Mouse (Mus musculus) erythroblast, embryonic 14.5 days (primary cell): ENCODE results near the gene Ctc1. TPM values are rescaled to one million over a fixed set of nuclear protein-coding genes. Genes with fewer than 3 reads are reported as not detected.
"Not testable (repeated sequence)": the region's sequence is repeated elsewhere in the genome, so short reads cannot be mapped to it uniquely, and the experiment has no call there.

ENCODE experiments used
- H3K27me3 ChIP-seq: 2 replicates; pipeline ENCODE4 v1.6.1; 2012; ENCODE audit warnings: inconsistent platforms; ENCODE audit not compliant: control insufficient read depth
- H3K36me3 ChIP-seq: 2 replicates; pipeline ENCODE4 v1.6.1; 2012; ENCODE audit warnings: mild to moderate bottlenecking, inconsistent platforms; ENCODE audit not compliant: control insufficient read depth
- H3K4me1 ChIP-seq: 2 replicates; pipeline ENCODE4 v1.6.1; 2012; ENCODE audit warnings: inconsistent platforms; ENCODE audit not compliant: control insufficient read depth
- H3K4me3 ChIP-seq: replicated peaks from 2 replicates; pipeline ENCODE3; 2012; ENCODE audit warnings: moderate library complexity, mild to moderate bottlenecking, inconsistent platforms
- H3K9me3 ChIP-seq: 2 replicates; pipeline ENCODE4 v1.6.1; 2012; ENCODE audit warnings: low read length, inconsistent platforms, mixed read lengths; ENCODE audit not compliant: control insufficient read depth
- GATA1 ChIP-seq: IDR thresholded peaks from 2 replicates; pipeline ENCODE4 v1.6.1; 2012; ENCODE audit warnings: low read length, inconsistent platforms, mixed read lengths
- TAL1 ChIP-seq: IDR thresholded peaks from 3 replicates; pipeline ENCODE4 v1.6.1; 2012; ENCODE audit warnings: low read length, inconsistent platforms, mixed read lengths
- polyA plus RNA-seq: library from polyadenylated mRNA; stranded (reverse); fragments of >175 nt; gene quantifications from 2 replicates; pipeline ENCODE4 v1.2.3, GENCODE M21; 2012

The Ctc1 gene
- polyA plus RNA-seq, 1 experiment, result 13.5 TPM

- H3K4me3 ChIP-seq, result no peak overlapping the region
- no peak for TF ChIP-seq GATA1
- H3K27me3 ChIP-seq, result no peaks in the 10 kb centered on the region
- peaks cover 71% of the 10 kb centered on the region for H3K36me3 ChIP-seq
- H3K9me3 ChIP-seq, result no peaks in the 10 kb centered on the region
- peaks cover 43% of the 10 kb centered on the region for H3K4me1 ChIP-seq
Observed at GRCm38 (mm10) chr11:69003592-69003991, 12.1 kb upstream of the Ctc1 start.

GRCm38 (mm10) chr11:69005193-69005592, 10.5 kb upstream of the Ctc1 start:
- Histone ChIP-seq H3K9me3 (no peaks in the 10 kb centered on the region), H3K4me3 (peak overlapping the region; percentile 19), H3K4me1 (peaks cover 51% of the 10 kb centered on the region), H3K27me3 (no peaks in the 10 kb centered on the region), H3K36me3 (peaks cover 56% of the 10 kb centered on the region)
- TF ChIP-seq GATA1 (0 out of 2 replicates have a peak, but pooled peaks have one; percentile 14), TAL1 (peak; percentile 31; the same call in 1 of the 3 replicates)

GRCm38 (mm10) chr11:69006575-69006974, 9.1 kb upstream of the Ctc1 start:
- not testable (repeated sequence) for H3K27me3 ChIP-seq, H3K9me3 ChIP-seq
- Histone ChIP-seq H3K36me3 (peaks cover 42% of the 10 kb centered on the region), H3K4me1 (peaks cover 65% of the 10 kb centered on the region), H3K4me3 (peak overlapping the region; percentile 70)

DNA sequence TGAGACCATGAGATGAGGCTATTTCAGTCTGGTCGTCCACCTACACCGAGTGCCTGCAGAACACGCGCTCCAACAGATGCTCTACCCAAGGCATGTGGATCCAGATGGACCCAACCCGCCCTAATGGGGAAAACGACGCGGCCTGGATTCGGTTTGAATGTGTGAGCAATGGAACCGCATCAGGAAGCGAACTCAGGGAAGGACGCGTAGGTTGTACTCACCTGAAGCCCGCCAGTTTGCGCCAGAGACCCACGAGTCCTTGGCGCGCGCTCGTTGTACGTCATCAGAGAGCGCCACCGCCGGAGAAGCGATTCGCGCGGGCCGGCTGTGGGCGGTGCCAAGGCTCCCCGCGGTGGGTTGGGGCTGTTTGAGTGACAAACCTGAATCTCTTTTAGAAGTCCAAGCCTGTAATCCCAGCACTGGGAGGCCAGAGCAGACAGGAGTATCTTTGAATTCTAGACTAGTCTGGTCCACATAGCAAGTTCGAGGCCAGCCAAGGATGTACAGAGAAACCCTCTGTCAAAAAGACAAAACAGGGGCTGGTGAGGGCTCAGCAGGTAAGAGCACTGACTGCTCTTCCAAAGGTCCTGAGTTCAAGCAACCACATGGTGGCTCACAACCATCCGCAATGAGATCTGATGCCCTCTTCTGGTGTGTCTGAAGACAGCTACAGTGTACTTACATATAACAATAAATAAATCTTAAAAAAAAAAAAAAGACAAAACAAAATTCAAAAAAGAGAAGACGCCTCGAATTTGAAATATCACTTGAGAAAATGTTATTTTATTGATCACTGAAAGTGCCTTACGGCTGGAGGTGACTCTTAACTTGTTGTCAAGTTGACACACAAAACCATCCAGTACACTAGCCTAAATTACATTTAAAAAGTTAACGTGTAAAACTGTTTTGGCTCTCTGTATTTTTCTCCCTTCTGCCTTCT, 7.3 kb upstream of the Ctc1 start, which contains the start of gene Pfas:
TSS of gene Pfas (minus strand) at position 279 of the 940 bp plus-strand sequence.
- H3K4me1 ChIP-seq, result peaks cover 77% of the 10 kb centered on the region
- H3K4me3 ChIP-seq, result peak within 1 kb of the TSS; percentile 70
- TF ChIP-seq GATA1 (no peak), TAL1 (no peak)
- peaks cover 24% of the 10 kb centered on the region for H3K36me3 ChIP-seq
- no peaks in the 10 kb centered on the region for H3K27me3 ChIP-seq
- no peaks in the 10 kb centered on the region for H3K9me3 ChIP-seq

DNA sequence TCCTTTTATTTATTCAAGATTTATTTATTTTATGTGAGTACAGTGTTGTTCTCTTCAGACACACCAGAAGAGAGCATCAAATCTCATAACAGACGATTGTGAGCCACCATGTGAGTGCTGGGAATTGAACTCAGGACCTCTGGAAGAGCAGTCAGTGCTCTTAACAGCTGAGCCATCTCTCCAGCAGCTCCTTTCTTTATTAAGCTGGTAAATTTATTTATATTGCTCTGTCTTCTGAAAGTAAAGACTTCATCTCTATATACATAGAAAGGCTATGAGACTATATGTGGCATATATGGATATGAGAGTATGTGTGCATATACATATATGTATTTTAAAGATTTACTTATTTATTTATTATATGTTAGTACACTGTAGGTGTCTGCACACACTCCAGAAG, 6.2 kb upstream of the Ctc1 start:
- Histone ChIP-seq H3K9me3 (no peaks in the 10 kb centered on the region), H3K4me1 (peaks cover 82% of the 10 kb centered on the region), H3K36me3 (peaks cover 13% of the 10 kb centered on the region), H3K4me3 (no peak overlapping the region), H3K27me3 (no peaks in the 10 kb centered on the region)
- no peak for TF ChIP-seq TAL1
- no peak for TF ChIP-seq GATA1

DNA sequence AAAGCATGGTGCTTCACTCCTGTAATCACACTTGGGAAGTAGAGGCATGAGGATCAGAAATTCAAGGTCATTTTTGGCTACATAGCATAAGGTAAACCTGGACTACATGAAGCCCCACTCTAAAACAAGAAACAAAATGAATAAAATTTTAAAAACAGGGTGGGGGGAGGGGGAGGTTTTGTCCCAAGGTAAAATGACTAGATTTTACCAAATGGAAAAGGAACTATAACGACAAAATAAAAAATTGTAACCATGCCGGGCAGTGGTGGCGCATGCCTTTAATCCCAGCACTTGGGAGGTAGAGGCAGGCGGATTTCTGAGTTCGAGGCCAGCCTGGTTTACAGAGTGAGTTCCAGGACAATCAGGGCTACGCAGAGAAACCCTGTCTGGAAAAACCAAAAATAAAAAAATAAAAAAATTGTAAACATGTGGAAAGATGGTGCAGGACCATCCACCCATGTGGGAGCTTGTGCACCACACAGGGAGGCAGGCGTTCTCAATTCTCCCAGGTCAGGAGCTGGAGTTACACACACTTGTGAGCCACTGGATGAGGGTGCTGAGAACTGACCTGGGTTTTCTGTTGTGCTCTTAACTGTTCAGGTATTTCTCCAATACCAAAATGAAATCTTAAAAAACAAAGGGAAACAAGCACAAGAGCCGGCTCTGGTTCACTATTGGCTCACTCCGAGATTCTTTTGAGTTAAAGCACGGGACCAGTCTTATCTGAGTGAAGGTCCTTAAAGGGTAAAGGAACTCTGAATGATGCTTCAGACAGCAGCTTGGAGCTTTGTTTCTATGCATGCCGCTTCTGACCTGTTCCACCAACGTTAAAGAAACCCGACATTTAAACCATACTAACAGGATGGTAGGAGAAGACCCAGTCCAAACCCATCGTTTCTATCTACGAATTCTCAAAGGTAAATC, 5.0 kb upstream of the Ctc1 start:
- no peaks in the 10 kb centered on the region for H3K9me3 ChIP-seq
- no peak for TF ChIP-seq TAL1
- no peak for TF ChIP-seq GATA1
- peaks cover 82% of the 10 kb centered on the region for H3K4me1 ChIP-seq
- peak overlapping the region; percentile 75 for H3K4me3 ChIP-seq
- H3K36me3 ChIP-seq, result peaks cover 7% of the 10 kb centered on the region
- no peaks in the 10 kb centered on the region for H3K27me3 ChIP-seq

GRCm38 (mm10) chr11:69011445-69011844, 4.3 kb upstream of the Ctc1 start:
- H3K4me3 ChIP-seq, result peak overlapping the region; percentile 75
- peaks cover 81% of the 10 kb centered on the region for H3K4me1 ChIP-seq
- H3K9me3 ChIP-seq, H3K27me3 ChIP-seq, H3K36me3 ChIP-seq: not testable (repeated sequence)

DNA sequence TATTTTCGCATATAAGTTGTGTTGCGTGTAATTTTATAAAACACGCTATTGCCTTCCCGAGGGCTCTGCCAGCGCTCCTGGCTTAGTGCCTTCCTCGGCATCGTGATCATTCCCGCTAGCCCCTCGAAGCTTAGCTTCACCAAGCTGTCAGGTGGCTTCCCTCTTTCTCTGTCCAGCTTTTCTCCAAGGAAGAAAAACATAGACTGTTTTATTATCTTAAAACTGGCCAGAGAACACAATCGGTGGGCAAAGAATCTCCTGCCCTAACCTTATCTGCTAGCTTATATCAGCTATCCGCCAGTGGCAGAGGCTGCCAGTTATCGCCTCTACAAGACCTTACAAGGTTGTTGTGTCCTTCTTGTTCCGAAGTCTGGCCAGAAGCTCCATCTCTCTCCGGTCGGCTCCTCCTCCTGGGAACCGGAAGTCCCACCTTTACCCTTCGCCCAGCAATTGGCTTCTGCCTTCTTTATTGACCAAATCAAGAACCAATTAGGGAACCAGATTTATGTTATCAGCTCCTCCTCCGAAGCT, 3.6 kb upstream of the Ctc1 start:
- peak; percentile 48; the same call in 2 of the 3 replicates for TF ChIP-seq TAL1
- peak; percentile 82 for TF ChIP-seq GATA1
- Histone ChIP-seq H3K4me3 (peak overlapping the region; percentile 75), H3K4me1 (peaks cover 81% of the 10 kb centered on the region), H3K36me3 (no peaks in the 10 kb centered on the region), H3K9me3 (no peaks in the 10 kb centered on the region), H3K27me3 (no peaks in the 10 kb centered on the region)

- peaks cover 15% of the 10 kb centered on the region for H3K36me3 ChIP-seq
- H3K9me3 ChIP-seq, result no peaks in the 10 kb centered on the region
- TF ChIP-seq GATA1 (no peak), TAL1 (no peak)
- no peaks in the 10 kb centered on the region for H3K27me3 ChIP-seq
- peaks cover 59% of the 10 kb centered on the region for H3K4me1 ChIP-seq
- H3K4me3 ChIP-seq, result peak overlapping the region; percentile 86
Observed at GRCm38 (mm10) chr11:69016755-69017154, 1.0 kb downstream of the Ctc1 start.
